Comparison of ENCODE assay signal across 18 mouse cellular contexts in the genomic region with DNA sequence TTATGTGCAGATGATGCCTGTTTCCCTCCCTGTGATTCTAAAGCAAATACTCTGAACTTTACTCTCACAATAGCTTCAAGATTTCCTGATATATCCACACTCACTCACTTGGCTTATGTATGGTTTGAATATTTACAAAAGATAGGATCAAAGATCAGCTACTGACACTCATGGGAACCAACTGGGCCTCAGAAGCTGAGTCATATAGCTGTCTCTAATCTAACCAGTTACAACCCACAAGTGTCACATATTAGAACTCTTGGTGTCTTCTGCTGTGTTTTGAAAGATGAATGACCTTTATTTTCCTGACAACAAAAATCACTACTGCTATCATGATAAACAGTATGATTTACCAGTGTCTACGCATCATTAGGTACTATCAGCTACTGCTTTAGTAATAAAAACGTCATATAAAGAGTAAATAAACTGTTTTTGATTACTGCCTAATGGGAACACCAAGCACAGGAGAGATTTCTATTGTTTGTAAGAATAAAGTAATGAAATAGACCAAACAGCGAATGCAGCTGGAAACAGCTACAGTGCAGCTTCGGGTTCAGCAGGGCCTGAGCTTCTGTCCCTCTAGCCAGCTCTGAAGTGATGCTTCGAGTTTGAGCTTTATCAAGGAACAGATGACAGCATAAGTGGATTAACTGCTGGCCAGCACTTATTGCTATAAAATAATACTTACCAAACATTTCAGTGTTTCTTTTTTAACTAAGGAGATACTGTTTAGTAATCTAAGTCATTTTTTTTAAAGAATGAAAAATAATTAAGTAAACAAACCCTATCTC.
DNase-seq lines count a peak whose midpoint lies in the region; ATAC-seq lines count a peak whose summit lies in the region.
"Had no signal": no experiment of that assay in that cellular context is flagged by ENCODE, and none has a peak within 500 bp of the region (broad histone marks: within the 10 kb centered on the region; RNA-seq: fewer than 3 reads in every experiment).

No protein-coding gene starts in this region.

- no peaks in the 10 kb centered on the region for H3K27me3 ChIP-seq in intestine, embryonic 16.5 days (replicated peaks; ENCODE audit: control insufficient read depth, insufficient read depth, low read length)
- no peaks in the 10 kb centered on the region for H3K27me3 ChIP-seq in liver, embryonic 15.5 days
- H3K27me3 ChIP-seq: forebrain, embryonic 13.5 days; hindbrain, embryonic 15.5 days; Patski had no signal

- 52% methylated on average over 5 of the region's 5 CpGs for WGBS in intestine, embryonic 16.5 days
- 52% methylated on average over 5 of the region's 5 CpGs for WGBS in liver, embryonic 15.5 days (ENCODE audit: insufficient replicate concordance)

- H3K4me1 ChIP-seq in intestine, embryonic 16.5 days (ENCODE audit: control insufficient read depth, insufficient read depth, low read length): peaks cover 4% of the 10 kb centered on the region; the same call in 1 of the 2 replicates
- H3K4me1 ChIP-seq in liver, embryonic 15.5 days (replicated peaks): peaks cover 71% of the 10 kb centered on the region
- H3K4me1 ChIP-seq: forebrain, embryonic 13.5 days; hindbrain, embryonic 15.5 days had no signal

- no peak overlapping the region for H3K9ac ChIP-seq in intestine, embryonic 16.5 days (ENCODE audit: low read depth, low read length)
- H3K9ac ChIP-seq in liver, embryonic 15.5 days: no peak overlapping the region
- H3K9ac ChIP-seq: forebrain, embryonic 13.5 days; hindbrain, embryonic 15.5 days had no signal

- no peak overlapping the region for H3K4me3 ChIP-seq in intestine, embryonic 16.5 days (ENCODE audit: low read length)
- H3K4me3 ChIP-seq in liver, embryonic 15.5 days (replicated peaks): no peak overlapping the region
- H3K4me3 ChIP-seq: forebrain, embryonic 13.5 days; hindbrain, embryonic 15.5 days had no signal

- DNase-seq in c-Kit-negative CD71-positive TER-119-positive erythroid progenitor cells, embryonic 14.5 days (ENCODE audit: low read depth, low spot score): peak; percentile 60
- no peak for DNase-seq in kidney, postnatal 25 days
- no peak for DNase-seq in right cerebral cortex, adult 18-20 months
- DNase-seq in urinary bladder, adult 18-20 months (ENCODE audit: low spot score in 2 of 2): no peak
- DNase-seq: cerebellum, postnatal 10 days; gastrocnemius, postnatal 36 days; heart, postnatal 14 days; kidney, adult 9 months; lung, postnatal 14 days; right cerebral cortex, postnatal 14 days; thymus, postnatal 14 days had no signal

- H3K4me2 ChIP-seq in intestine, embryonic 16.5 days (ENCODE audit: low read depth, low read length): no peak overlapping the region
- peak overlapping the region; percentile 46 for H3K4me2 ChIP-seq in liver, embryonic 15.5 days
- H3K4me2 ChIP-seq: forebrain, embryonic 13.5 days; heart, embryonic 11.5 days; hindbrain, embryonic 15.5 days had no signal

- H3K9me3 ChIP-seq in intestine, embryonic 16.5 days (ENCODE audit: control insufficient read depth, low read length): no peaks in the 10 kb centered on the region
- H3K9me3 ChIP-seq in liver, embryonic 15.5 days (replicated peaks): no peaks in the 10 kb centered on the region
- H3K9me3 ChIP-seq: forebrain, embryonic 13.5 days; hindbrain, embryonic 15.5 days had no signal

- H3K36me3 ChIP-seq in intestine, embryonic 16.5 days (ENCODE audit: control insufficient read depth, insufficient read depth, low read length): no peaks in the 10 kb centered on the region
- peaks cover 2% of the 10 kb centered on the region; the same call in 1 of the 2 replicates for H3K36me3 ChIP-seq in liver, embryonic 15.5 days (replicated peaks)
- H3K36me3 ChIP-seq: hindbrain, embryonic 15.5 days had no signal

- ATAC-seq in CD4-positive, CD25-positive, alpha-beta regulatory T cell, adult 4 months: peak; percentile 39
- peak; percentile 91 for ATAC-seq in intestine, embryonic 16.5 days
- ATAC-seq in liver, embryonic 15.5 days (ENCODE audit: insufficient read depth): peak; percentile 78
- ATAC-seq: forebrain, embryonic 13.5 days; Patski had no signal

- H3K27ac ChIP-seq in intestine, embryonic 16.5 days (ENCODE audit: low read length): 0 out of 2 replicates have a peak overlapping the region, but pooled peaks have one; percentile 37
- peak overlapping the region; percentile 90 for H3K27ac ChIP-seq in liver, embryonic 15.5 days (replicated peaks)
- H3K27ac ChIP-seq: forebrain, embryonic 13.5 days; hindbrain, embryonic 15.5 days had no signal

Comparison
In these comparisons a context has a peak if more than half of its experiments do, and no peak if none do; other contexts are left out.
1. ATAC-seq: peak in every context shown above with its lines; median percentile 91 in intestine, embryonic 16.5 days; 78 in liver, embryonic 15.5 days; 39 in CD4-positive, CD25-positive, alpha-beta regulatory T cell, adult 4 months.